9 mouse cellular contexts compared by ENCODE assay signal in the genomic region with DNA sequence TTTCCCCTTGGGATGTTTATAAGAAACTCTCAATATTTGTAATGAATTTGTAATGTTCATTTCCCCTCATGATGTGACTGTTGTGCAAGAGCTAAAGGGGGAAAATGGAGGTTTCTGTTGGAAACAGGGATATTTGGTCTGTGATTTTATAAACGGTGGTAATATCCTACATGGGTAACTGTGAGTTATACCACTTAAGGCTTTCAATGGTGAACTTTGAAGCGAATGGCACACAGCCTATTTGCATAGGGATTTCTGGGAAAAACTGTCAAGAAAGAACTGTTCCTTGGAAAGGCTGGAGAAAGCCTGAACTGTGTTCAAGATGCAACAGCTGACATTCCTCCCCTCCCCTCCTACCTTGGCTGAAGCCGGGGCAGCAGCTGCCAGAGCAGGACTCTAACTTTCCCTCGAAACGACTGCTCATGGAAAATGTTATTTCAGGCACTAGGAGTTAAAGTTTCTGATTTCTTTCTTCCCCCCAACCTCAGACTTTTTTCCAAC. TPM values are rescaled to one million over a fixed set of nuclear protein-coding genes. Genes with fewer than 3 reads are reported as not detected.
DNase-seq lines count a peak whose midpoint lies in the region; ATAC-seq lines count a peak whose summit lies in the region.
"Had no signal": no experiment of that assay in that cellular context is flagged by ENCODE, and none has a peak within 500 bp of the region (broad histone marks: within the 10 kb centered on the region; RNA-seq: fewer than 3 reads in every experiment).

No protein-coding gene starts in this region.

- no peaks in the 10 kb centered on the region for H3K36me3 ChIP-seq in kidney, embryonic 14.5 days (ENCODE audit: control insufficient read depth, insufficient read depth, low read length)
- H3K36me3 ChIP-seq: liver, embryonic 13.5 days had no signal

- peak overlapping the region; percentile 55 for H3K4me3 ChIP-seq in kidney, embryonic 14.5 days (ENCODE audit: low read length)

- peaks cover 8% of the 10 kb centered on the region; the same call in 1 of the 2 replicates for H3K4me1 ChIP-seq in kidney, embryonic 14.5 days (ENCODE audit: control insufficient read depth, insufficient read depth, low read length)

- ATAC-seq in kidney, embryonic 14.5 days (ENCODE audit: low FRiP score, low TSS enrichment), result no peak

- no peak overlapping the region for H3K27ac ChIP-seq in kidney, embryonic 14.5 days (ENCODE audit: low read depth, low read length)
- H3K27ac ChIP-seq: liver, embryonic 13.5 days had no signal

- H3K9me3 ChIP-seq in kidney, embryonic 14.5 days (ENCODE audit: control insufficient read depth, low read length), result no peaks in the 10 kb centered on the region
- H3K9me3 ChIP-seq: liver, embryonic 13.5 days had no signal

- 49% methylated on average over 5 of the region's 5 CpGs for WGBS in kidney, embryonic 14.5 days

- DNase-seq in ovary, postnatal 14 days (ENCODE audit: low spot score), result peak; percentile 26
- DNase-seq in ovary, adult 18-20 months (ENCODE audit: low spot score), result no peak
- DNase-seq in heart, adult 18-20 months, result peak; percentile 80 to 83
- DNase-seq in skeletal muscle tissue, adult 2 months (ENCODE audit: low read depth, low spot score), result peak; percentile 60
- no peak for DNase-seq in thymus, postnatal 36 days
- no peak for DNase-seq in right cerebral cortex, postnatal 10 days (ENCODE audit: low spot score in 2 of 2)
- DNase-seq in layer of hippocampus, adult 18-20 months (ENCODE audit: low spot score in 2 of 2), result no peak
- DNase-seq: liver, embryonic 13.5 days had no signal

- H3K9ac ChIP-seq in kidney, embryonic 14.5 days (ENCODE audit: low read depth, low read length), result peak overlapping the region; percentile 55; the same call in 1 of the 2 replicates
- H3K9ac ChIP-seq: liver, embryonic 13.5 days had no signal

- no peaks in the 10 kb centered on the region for H3K27me3 ChIP-seq in kidney, embryonic 14.5 days (ENCODE audit: control insufficient read depth, insufficient read depth, low read length)

- H3K4me2 ChIP-seq in kidney, embryonic 14.5 days (replicated peaks; ENCODE audit: low read depth, low read length), result peak overlapping the region; percentile 73

RNA-seq across cellular contexts. Expression of gene Igfbp7, which starts 1.4 kb away (rescaled TPM):
- 100 to 1,000 TPM; 167 to 176 TPM for total RNA-seq in heart, adult 18-20 months (2021)
- polyA plus RNA-seq in kidney, embryonic 14.5 days (2014; fragmentation: Nextera tagmentation; extraction: Ambion mirVana), result 250 and 252 TPM in 2 replicates
- 10 to 100 TPM; 21.4 to 23.5 TPM for total RNA-seq in layer of hippocampus, adult 18-20 months (2021)

Comparison
In these comparisons a context has a peak if more than half of its experiments do, and no peak if none do; other contexts are left out.
1. DNase-seq: peak in ovary, postnatal 14 days (single experiment), heart, adult 18-20 months (2 of 2) and skeletal muscle tissue, adult 2 months (single experiment); none in ovary, adult 18-20 months (single experiment), thymus, postnatal 36 days (0 of 2), right cerebral cortex, postnatal 10 days (0 of 2) and layer of hippocampus, adult 18-20 months (0 of 2).
2. RNA of gene Igfbp7, which starts 1.4 kb away (total RNA-seq): 167 to 176 TPM in heart, adult 18-20 months; 21.4 to 23.5 TPM in layer of hippocampus, adult 18-20 months; every median in the first group is over 4 times any median in the second.